Mouse (Mus musculus) limb, embryonic 13.5 days (tissue): ENCODE data around the gene Cmpk1. TPM values are rescaled to one million over a fixed set of nuclear protein-coding genes. Genes with fewer than 3 reads are reported as not detected.
"Not testable (repeated sequence)": the region's sequence is repeated elsewhere in the genome, so short reads cannot be mapped to it uniquely, and the experiment has no call there.

Experiments
- ATAC-seq: fragments of 200-750 bp; cut with Nextera tagmentation; 2 replicates; pipeline ENCODE4 v1.8.0; 2017; ENCODE audit warnings: low read depth, moderate number of reproducible peaks, moderate TSS enrichment; ENCODE audit not compliant: low FRiP score
- H3K27ac ChIP-seq: fragments of 300-500 bp; sonication (generic); 2 replicates; pipeline ENCODE4 v1.5.1; 2015; ENCODE audit warnings: inconsistent platforms, mild to moderate bottlenecking, moderate library complexity
- H3K27me3 ChIP-seq: fragments of 300-500 bp; sonication (generic); 2 replicates; pipeline ENCODE4 v1.6.1; 2015; ENCODE audit warnings: mild to moderate bottlenecking, inconsistent platforms
- H3K36me3 ChIP-seq: fragments of 300-500 bp; sonication (generic); 2 replicates; pipeline ENCODE4 v1.6.1; 2015; ENCODE audit warnings: inconsistent platforms, mild to moderate bottlenecking, moderate library complexity
- H3K4me1 ChIP-seq: fragments of 300-500 bp; sonication (generic); 2 replicates; pipeline ENCODE4 v1.6.1; 2015; ENCODE audit warnings: inconsistent platforms
- H3K4me2 ChIP-seq: fragments of 300-500 bp; sonication (generic); replicated peaks from 2 replicates; pipeline ENCODE4 v1.6.1; 2015; ENCODE audit warnings: inconsistent platforms, mild to moderate bottlenecking, moderate library complexity
- H3K4me3 ChIP-seq: fragments of 300-500 bp; sonication (generic); 2 replicates; pipeline ENCODE4 v1.5.1; 2015; ENCODE audit warnings: moderate library complexity, mild to moderate bottlenecking, inconsistent platforms
- H3K9ac ChIP-seq: fragments of 300-500 bp; sonication (generic); 2 replicates; pipeline ENCODE4 v1.6.1; 2015; ENCODE audit warnings: mild to moderate bottlenecking, inconsistent platforms
- H3K9me3 ChIP-seq: fragments of 300-500 bp; sonication (generic); 2 replicates; pipeline ENCODE4 v1.6.1; 2016; ENCODE audit warnings: inconsistent platforms
- WGBS: fragments of 180-500 bp; shearing (Covaris S2); methylation state at CpG from one replicate; pipeline ENCODE4 v1.1.7; 2015; 5-methylcytosine and 5-hydroxymethylcytosine counted together
- polyA plus RNA-seq: library from polyadenylated mRNA; unstranded; fragments of >200 nt; fragmentation: Nextera tagmentation; extraction: Ambion mirVana; gene quantifications from 2 replicates; pipeline ENCODE4 v1.2.1, GENCODE M21; 2015

Gene Cmpk1
- polyA plus RNA-seq, 1 experiment from 2014 or later = 93.2 TPM

DNA sequence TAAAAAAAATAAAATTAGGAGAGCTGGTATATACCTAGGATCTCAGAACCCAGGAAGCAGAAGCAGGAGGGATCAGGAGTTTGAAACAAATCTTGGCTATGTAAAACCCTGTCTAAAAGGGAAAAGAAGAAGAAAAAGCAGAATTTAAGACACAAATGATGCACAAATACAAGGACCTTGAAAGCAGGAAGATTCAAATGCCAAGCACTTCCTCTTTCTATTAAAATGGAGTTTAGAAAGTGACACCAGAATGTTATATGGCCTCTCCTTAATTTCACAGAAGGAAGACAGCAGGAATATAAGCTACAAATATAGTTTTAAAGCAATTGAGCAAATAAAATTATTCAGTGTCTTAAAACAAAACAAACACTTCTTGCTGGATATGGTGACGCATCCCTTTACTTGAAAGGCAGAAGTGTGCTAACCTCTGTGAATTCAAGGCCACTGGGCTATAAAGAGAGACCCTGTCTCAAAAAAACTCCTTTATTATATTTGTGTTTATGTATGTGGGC is 13.8 kb downstream of the Cmpk1 start:
- H3K36me3 ChIP-seq = peaks cover 9% of the 10 kb centered on the region
- H3K4me1 ChIP-seq = no peaks in the 10 kb centered on the region
- H3K4me3 ChIP-seq = no peak overlapping the region
- no peaks in the 10 kb centered on the region for H3K27me3 ChIP-seq
- H3K4me2 ChIP-seq = no peak overlapping the region
- WGBS = 96% methylated on average over 1 of the region's 1 CpGs
- ATAC-seq = no peak
- H3K27ac ChIP-seq = no peak overlapping the region
- H3K9me3 ChIP-seq = no peaks in the 10 kb centered on the region
- H3K9ac ChIP-seq = no peak overlapping the region

DNA sequence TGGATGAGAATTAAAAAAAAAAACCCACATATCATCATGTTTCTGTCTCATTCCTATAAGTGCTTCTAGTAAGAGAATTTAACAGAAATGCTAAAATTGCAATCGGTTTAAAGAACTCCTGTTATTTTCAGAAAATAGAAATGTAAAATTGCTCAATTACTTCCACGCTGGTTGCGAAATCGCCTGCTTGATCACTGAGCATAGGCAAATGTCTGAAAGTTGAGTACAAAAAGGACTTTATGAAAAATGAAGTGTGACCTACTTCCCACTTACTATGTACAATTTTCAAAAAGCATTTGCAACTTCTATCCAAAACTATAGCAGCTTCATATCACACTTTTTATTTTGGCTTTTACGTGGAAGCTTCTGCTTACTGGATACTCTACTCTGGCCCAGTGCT is 16.3 kb downstream of the Cmpk1 start:
- WGBS = 92% methylated on average over 5 of the region's 5 CpGs

DNA sequence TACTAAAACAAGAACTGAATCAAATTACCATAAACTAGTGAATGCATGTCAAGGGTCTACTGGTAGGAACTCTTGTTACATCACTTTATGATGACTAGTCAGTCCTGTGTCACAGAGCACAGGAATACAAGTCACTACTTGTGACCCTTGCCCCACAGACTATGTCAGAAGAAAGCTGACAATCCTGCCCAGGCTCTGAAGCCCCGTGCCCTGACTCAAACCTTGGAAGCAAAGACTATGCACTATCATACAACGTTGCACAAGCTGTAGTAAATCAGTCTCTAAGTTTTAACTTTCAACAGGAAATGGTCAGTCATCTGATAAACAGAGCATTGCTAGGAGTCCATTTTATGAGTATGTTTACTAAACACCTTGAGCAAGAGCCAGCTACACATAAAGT is 26.2 kb downstream of the Cmpk1 start:
- H3K27ac ChIP-seq, ATAC-seq: not testable (repeated sequence)
- 81% methylated on average over 2 of the region's 2 CpGs for WGBS

More for the DNA sequence above, 16.3 kb downstream of the Cmpk1 start:
- H3K4me1 ChIP-seq = no peaks in the 10 kb centered on the region
- H3K36me3 ChIP-seq = peaks cover 32% of the 10 kb centered on the region
- no peak overlapping the region for H3K27ac ChIP-seq
- no peaks in the 10 kb centered on the region for H3K27me3 ChIP-seq
- no peak overlapping the region for H3K4me3 ChIP-seq
- H3K4me2 ChIP-seq = no peak overlapping the region
- H3K9me3 ChIP-seq = no peaks in the 10 kb centered on the region
- no peak for ATAC-seq
- no peak overlapping the region for H3K9ac ChIP-seq

DNA sequence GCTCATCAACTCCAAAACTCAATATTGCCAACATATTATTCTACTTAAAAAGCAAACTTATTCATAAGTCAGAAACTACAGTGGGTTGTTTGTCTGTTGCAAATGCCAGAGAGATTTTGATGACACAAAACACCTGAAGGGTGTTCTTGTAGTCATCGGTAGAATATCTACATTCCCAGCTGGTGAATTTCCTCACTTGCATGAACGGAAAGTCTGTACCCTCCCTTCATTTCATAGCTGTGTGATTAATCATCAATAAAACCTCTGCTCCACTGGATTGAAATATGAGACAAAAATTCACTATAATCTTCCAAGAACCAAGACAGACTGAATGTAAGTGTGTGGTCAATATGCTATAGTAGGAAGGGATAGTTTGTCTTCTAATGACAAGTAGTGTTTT is 27.5 kb downstream of the Cmpk1 start:
- Histone ChIP-seq H3K9me3 (no peaks in the 10 kb centered on the region), H3K36me3 (peaks cover 31% of the 10 kb centered on the region), H3K9ac (no peak overlapping the region), H3K27ac (no peak overlapping the region), H3K4me2 (no peak overlapping the region), H3K4me1 (no peaks in the 10 kb centered on the region), H3K4me3 (no peak overlapping the region), H3K27me3 (no peaks in the 10 kb centered on the region)
- ATAC-seq = no peak
- 82% methylated on average over 2 of the region's 2 CpGs for WGBS

More for the DNA sequence above, 26.2 kb downstream of the Cmpk1 start:
- H3K4me1 ChIP-seq, H3K9ac ChIP-seq, H3K4me2 ChIP-seq, H3K27me3 ChIP-seq, H3K9me3 ChIP-seq, H3K4me3 ChIP-seq: not testable (repeated sequence)
- H3K36me3 ChIP-seq = peaks cover 43% of the 10 kb centered on the region

DNA sequence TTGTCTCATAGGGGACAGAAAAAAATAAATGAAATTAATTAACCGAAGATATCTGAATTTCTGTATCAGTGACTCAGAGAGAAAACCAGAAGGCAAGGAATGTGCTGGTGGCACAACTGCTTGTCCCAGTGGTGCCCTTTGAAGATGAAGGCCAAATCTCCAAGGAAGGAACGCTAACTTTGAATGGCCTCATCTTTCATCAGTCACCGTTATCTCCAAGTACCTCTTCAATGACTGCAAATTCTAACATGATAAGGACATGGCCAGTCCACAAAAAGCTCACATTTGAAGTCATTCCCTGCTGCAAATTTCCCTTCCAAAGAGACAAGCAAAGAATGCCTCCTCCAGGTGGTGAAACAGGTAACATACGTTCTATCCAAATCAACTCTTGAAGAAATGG is 28.3 kb downstream of the Cmpk1 start:
- no peak for ATAC-seq
- no peak overlapping the region for H3K27ac ChIP-seq
- H3K9ac ChIP-seq = no peak overlapping the region
- H3K4me3 ChIP-seq = no peak overlapping the region
- no peaks in the 10 kb centered on the region for H3K9me3 ChIP-seq
- H3K4me2 ChIP-seq = no peak overlapping the region
- WGBS = 91% methylated on average over 4 of the region's 4 CpGs
- peaks cover 25% of the 10 kb centered on the region for H3K36me3 ChIP-seq
- no peaks in the 10 kb centered on the region for H3K4me1 ChIP-seq
- no peaks in the 10 kb centered on the region for H3K27me3 ChIP-seq

DNA sequence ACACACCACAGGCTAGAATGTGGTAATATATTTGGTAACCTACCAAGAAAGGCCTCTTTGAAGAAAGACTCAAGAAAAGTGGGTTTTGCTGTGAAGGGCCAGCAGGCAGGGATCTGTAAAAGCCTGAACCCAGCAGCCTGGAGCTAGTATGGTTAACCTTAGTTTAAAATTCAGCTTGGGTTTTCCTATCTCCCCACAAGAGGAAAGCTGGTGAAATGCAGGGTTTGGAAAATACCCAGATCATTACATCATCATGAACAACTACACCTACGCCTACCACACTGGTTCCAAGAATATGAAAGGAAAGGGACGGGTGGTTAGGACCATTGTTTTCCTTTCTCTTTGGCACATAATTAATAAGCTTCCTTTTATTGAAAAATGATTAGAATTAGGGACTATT is 28.8 kb downstream of the Cmpk1 start:
- H3K9ac ChIP-seq = no peak overlapping the region
- H3K27me3 ChIP-seq = peaks cover 2% of the 10 kb centered on the region
- H3K36me3 ChIP-seq = peaks cover 25% of the 10 kb centered on the region
- H3K4me1 ChIP-seq = no peaks in the 10 kb centered on the region
- no peak overlapping the region for H3K4me2 ChIP-seq
- H3K4me3 ChIP-seq = no peak overlapping the region
- ATAC-seq = no peak
- H3K27ac ChIP-seq = no peak overlapping the region
- no peaks in the 10 kb centered on the region for H3K9me3 ChIP-seq
- WGBS = 81% methylated on average over 2 of the region's 2 CpGs

DNA sequence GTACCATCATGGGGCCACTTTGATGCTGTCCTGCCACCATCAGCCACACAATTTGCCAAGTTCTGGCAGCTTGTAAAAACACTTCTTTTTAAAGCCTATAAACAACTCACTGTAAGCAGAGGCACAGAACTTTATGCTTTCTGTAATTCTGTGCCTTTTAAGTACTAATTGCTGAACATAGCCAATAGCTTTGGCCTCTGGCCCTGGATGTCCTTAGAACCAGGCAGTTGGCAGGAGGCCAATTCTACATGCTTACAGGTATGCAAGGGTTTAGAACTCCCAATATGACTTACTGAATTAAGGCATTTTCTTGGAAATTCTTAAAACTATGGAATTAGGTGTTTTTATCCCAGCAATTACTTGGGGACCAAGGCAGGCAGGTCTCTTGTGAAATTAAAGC is 29.6 kb downstream of the Cmpk1 start:
- H3K4me1 ChIP-seq = no peaks in the 10 kb centered on the region
- H3K4me3 ChIP-seq = no peak overlapping the region
- H3K9me3 ChIP-seq = no peaks in the 10 kb centered on the region
- H3K27ac ChIP-seq = no peak overlapping the region
- H3K4me2 ChIP-seq = no peak overlapping the region
- H3K27me3 ChIP-seq = peaks cover 5% of the 10 kb centered on the region
- H3K9ac ChIP-seq = no peak overlapping the region
- peaks cover 16% of the 10 kb centered on the region for H3K36me3 ChIP-seq
- no peak for ATAC-seq

DNA sequence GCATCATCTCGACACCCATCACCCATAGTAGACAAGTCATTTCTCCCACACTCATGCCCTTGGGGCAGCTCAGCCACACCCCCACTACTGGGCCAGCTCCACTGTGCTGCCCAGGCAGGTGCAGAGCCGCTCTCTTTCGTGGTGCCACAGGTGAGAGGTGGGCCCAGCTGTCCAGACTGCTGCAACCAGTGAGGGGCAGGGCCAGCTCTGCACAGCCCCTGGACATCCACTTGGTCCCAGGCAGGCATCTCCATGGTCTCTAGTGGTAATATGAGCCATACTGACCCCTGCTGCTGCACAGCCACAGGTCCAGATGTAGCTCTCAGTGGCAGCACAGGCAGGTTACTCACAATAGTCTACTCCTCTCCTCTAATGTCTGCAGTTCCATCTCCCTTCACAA is 33.9 kb downstream of the Cmpk1 start:
- H3K9me3 ChIP-seq = no peaks in the 10 kb centered on the region
- 77% methylated on average over 3 of the region's 3 CpGs for WGBS
- no peak overlapping the region for H3K4me2 ChIP-seq
- no peaks in the 10 kb centered on the region for H3K36me3 ChIP-seq
- H3K27ac ChIP-seq = no peak overlapping the region
- H3K4me1 ChIP-seq = no peaks in the 10 kb centered on the region
- peaks cover 30% of the 10 kb centered on the region for H3K27me3 ChIP-seq
- ATAC-seq = no peak
- H3K9ac ChIP-seq = no peak overlapping the region
- H3K4me3 ChIP-seq = no peak overlapping the region

DNA sequence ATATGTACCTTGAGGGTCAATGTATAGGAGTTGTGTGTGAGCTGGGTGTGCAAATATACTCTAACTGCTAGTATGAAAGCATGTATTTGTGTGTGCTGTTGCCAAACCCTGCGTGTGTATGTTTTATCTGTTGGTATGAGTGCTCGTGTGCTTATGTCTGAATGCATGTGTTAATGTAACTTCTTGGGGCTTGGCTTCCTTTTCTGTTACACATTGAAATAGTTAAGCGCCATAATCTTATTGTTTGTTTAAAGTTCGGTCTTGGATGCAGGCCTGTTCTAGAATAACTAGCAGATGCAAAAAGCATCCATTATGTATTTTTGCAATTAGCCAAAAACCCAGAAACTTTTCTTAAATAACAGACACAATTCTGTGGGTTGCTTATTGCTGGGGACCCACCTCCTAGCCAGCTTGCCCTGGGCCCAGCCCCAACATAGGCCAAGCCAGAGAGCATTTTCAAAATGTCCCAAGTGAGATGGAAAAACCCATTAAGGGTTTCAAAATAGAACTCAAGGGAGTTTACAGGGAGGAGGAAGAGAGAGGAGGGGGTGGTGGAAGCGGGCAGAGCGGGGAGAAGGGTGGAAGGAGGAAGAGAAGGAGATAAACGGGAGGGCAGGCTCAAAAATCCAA is 39.1 kb downstream of the Cmpk1 start:
- Histone ChIP-seq H3K27me3 (peaks cover 72% of the 10 kb centered on the region), H3K27ac (no peak overlapping the region), H3K9ac (no peak overlapping the region), H3K4me2 (no peak overlapping the region), H3K36me3 (no peaks in the 10 kb centered on the region), H3K4me3 (no peak overlapping the region), H3K4me1 (peaks cover 3% of the 10 kb centered on the region), H3K9me3 (no peaks in the 10 kb centered on the region)
- WGBS = 58% methylated on average over 7 of the region's 7 CpGs
- no peak for ATAC-seq

DNA sequence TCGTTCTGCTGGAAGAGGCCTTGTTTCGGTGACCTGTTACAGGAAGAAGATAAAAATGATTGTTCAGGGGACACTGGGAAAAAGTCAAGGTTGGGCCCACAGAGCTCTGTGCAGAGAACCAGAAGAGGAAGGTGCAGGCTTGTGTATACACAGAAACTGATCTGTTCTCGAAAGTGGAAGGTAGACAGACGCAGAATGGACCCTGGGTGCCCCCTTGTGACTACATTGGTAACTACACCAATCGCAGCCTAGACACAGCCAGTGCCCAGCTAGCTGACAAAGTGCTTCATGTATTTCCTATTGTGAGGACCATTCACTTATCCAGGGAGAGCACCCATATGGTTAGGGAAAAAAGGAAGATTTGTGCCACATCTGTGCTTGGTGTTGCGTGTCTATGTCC is 39.6 kb downstream of the Cmpk1 start:
- H3K9me3 ChIP-seq = no peaks in the 10 kb centered on the region
- peak; percentile 69; the same call in 1 of the 2 replicates for ATAC-seq
- H3K4me2 ChIP-seq = no peak overlapping the region
- H3K36me3 ChIP-seq = no peaks in the 10 kb centered on the region
- no peak overlapping the region for H3K4me3 ChIP-seq
- no peak overlapping the region for H3K27ac ChIP-seq
- H3K9ac ChIP-seq = no peak overlapping the region
- H3K4me1 ChIP-seq = peaks cover 8% of the 10 kb centered on the region
- H3K27me3 ChIP-seq = peaks cover 74% of the 10 kb centered on the region
- WGBS = 29% methylated on average over 6 of the region's 6 CpGs

DNA sequence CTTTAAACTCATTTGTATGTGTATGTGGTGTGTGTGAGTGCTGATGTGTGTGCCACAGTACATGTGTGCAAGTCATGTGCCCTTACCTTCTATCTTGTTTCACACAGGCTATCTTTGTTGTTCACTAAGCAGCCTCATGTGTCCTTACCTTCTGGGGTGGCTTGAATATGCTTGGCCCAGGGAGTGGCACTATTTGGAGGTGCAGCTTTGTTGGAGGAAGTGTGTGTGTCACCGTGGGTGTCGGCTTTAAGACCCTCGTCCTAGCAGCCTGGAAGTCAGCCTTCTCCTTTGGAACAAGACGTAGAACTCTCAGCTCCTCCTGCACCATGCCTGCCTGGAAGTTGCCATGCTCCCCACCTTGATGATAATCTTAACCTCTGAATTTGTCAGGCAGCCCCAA is 40.6 kb downstream of the Cmpk1 start:
- H3K36me3 ChIP-seq = no peaks in the 10 kb centered on the region
- H3K4me3 ChIP-seq = no peak overlapping the region
- H3K4me1 ChIP-seq = peaks cover 17% of the 10 kb centered on the region
- no peak overlapping the region for H3K4me2 ChIP-seq
- H3K27ac ChIP-seq = no peak overlapping the region
- no peak for ATAC-seq
- no peaks in the 10 kb centered on the region for H3K9me3 ChIP-seq
- 84% methylated on average over 4 of the region's 4 CpGs for WGBS
- H3K27me3 ChIP-seq = peaks cover 79% of the 10 kb centered on the region
- H3K9ac ChIP-seq = no peak overlapping the region

DNA sequence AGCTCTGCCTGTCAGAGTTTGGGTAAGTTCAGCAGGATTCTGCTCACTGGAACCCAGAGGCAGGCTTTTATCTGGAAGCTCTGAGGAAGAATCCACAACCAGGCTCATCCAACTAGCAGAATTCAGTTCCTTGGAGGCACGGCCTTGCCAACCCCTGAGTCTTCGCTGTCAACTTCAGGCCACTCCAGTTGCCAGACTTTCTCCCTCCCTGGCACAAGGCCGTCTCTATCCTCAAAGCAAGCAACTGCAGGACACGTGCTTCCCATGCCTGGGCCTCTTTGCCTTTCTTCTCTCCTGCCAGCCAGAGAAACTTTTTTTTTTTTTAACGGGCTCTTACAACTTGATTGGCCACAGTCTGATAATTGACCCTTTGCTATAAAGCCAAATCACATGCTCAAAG is 42.0 kb downstream of the Cmpk1 start:
- H3K27me3 ChIP-seq = peaks cover 82% of the 10 kb centered on the region
- no peak overlapping the region for H3K27ac ChIP-seq
- WGBS = 24% methylated on average over 5 of the region's 5 CpGs
- ATAC-seq = no peak
- no peak overlapping the region for H3K9ac ChIP-seq
- no peak overlapping the region for H3K4me3 ChIP-seq
- H3K4me1 ChIP-seq = peaks cover 17% of the 10 kb centered on the region
- H3K36me3 ChIP-seq = no peaks in the 10 kb centered on the region
- no peaks in the 10 kb centered on the region for H3K9me3 ChIP-seq
- H3K4me2 ChIP-seq = no peak overlapping the region

DNA sequence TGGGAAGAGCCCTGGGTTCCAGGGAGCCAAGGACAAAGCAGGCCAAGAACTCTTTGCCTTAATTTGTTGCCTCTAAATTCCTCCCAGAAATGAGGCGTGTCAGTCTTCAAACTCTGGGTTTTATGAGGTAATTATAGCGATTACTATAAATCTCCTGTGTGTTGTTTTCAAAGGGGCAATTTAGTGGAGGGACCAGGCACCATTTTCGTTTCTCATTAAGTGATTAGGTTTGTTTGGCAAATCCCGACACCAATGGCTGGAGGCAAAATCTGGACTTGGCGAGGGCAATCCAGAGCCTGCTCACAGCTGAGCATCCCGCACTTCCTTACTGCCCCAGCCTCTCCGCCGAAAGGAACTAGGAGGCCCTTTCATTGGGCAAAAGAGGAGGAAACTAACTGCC is 44.5 kb downstream of the Cmpk1 start:
- Histone ChIP-seq H3K4me1 (peaks cover 17% of the 10 kb centered on the region), H3K9me3 (no peaks in the 10 kb centered on the region), H3K27ac (no peak overlapping the region), H3K4me3 (no peak overlapping the region), H3K36me3 (no peaks in the 10 kb centered on the region), H3K4me2 (no peak overlapping the region), H3K27me3 (peaks cover 81% of the 10 kb centered on the region), H3K9ac (no peak overlapping the region)
- peak; percentile 21; the same call in 1 of the 2 replicates for ATAC-seq
- 12% methylated on average over 8 of the region's 8 CpGs for WGBS
